Mouse (Mus musculus) brain, embryonic 14.5 days (tissue): ENCODE results near the gene Hist1h4m.
"Not testable (repeated sequence)": the region's sequence is repeated elsewhere in the genome, so short reads cannot be mapped to it uniquely, and the experiment has no call there.

Experiments
- CTCF ChIP-seq: fragments of 200-500 bp; IDR thresholded peaks from 2 replicates; pipeline ENCODE4 v1.5.1; 2012; ENCODE audit warnings: inconsistent platforms, mild to moderate bottlenecking, moderate library complexity, borderline replicate concordance; ENCODE audit not compliant: insufficient read depth, insufficient read length; ENCODE audit errors: extremely low read depth
- POLR2A ChIP-seq: fragments of 200-500 bp; IDR thresholded peaks from 2 replicates; pipeline ENCODE4 v1.6.1; 2012; ENCODE audit warnings: mild to moderate bottlenecking, inconsistent platforms, borderline replicate concordance; ENCODE audit not compliant: poor library complexity, insufficient read depth, insufficient read length, severe bottlenecking; ENCODE audit errors: extremely low read depth

- TF ChIP-seq CTCF, POLR2A: not testable (repeated sequence)
Observed at GRCm38 (mm10) chr13:21810073-21810472, 1.5 kb upstream of the Hist1h4m start, which contains the start of the genes Hist1h2bq and Hist1h2ao.
